Mouse (Mus musculus): ENCODE measurements around the gene Zbtb32. TPM values are rescaled to one million over a fixed set of nuclear protein-coding genes. Genes with fewer than 3 reads are reported as not detected.

Gene Zbtb32
- polyA plus RNA-seq (2015; fragmentation: Nextera tagmentation; extraction: Ambion mirVana): 0.21 and 0.34 TPM in 2 replicates

GRCm38 (mm10) chr7:30598786-30599185, at the start of gene Zbtb32:
Zbtb32 (minus strand) TSS chr7:30598909.
- Histone ChIP-seq H3K4me3 (ENCODE audit: low read depth, low read length) (no peak within 1 kb of the TSS), H3K4me2 (ENCODE audit: low read depth, low read length) (peak within 1 kb of the TSS; percentile 39; the same call in 1 of the 2 replicates), H3K27me3 (ENCODE audit: control insufficient read depth, insufficient read depth, low read depth, low read length) (no peaks in the 10 kb centered on the region), H3K9ac (ENCODE audit: low read depth, low read length) (0 out of 2 replicates have a peak within 1 kb of the TSS, but pooled peaks have one; percentile 40), H3K9me3 (replicated peaks; ENCODE audit: control insufficient read depth, low read length) (no peaks in the 10 kb centered on the region), H3K4me1 (ENCODE audit: control insufficient read depth, low read depth, low read length) (peaks cover 12% of the 10 kb centered on the region), H3K27ac (ENCODE audit: low read length) (no peak within 1 kb of the TSS), H3K36me3 (ENCODE audit: control insufficient read depth, insufficient read depth) (no peaks in the 10 kb centered on the region)
- 88% methylated on average over 12 of the region's 12 CpGs for WGBS (ENCODE audit: insufficient replicate concordance)
- no peak for ATAC-seq (ENCODE audit: low read depth)

GRCm38 (mm10) chr7:30639083-30639482, 40.4 kb upstream of the Zbtb32 start:
- Histone ChIP-seq H3K4me2 (ENCODE audit: low read depth, low read length) (no peak overlapping the region), H3K36me3 (ENCODE audit: control insufficient read depth, insufficient read depth) (peaks cover 15% of the 10 kb centered on the region), H3K27me3 (ENCODE audit: control insufficient read depth, insufficient read depth, low read depth, low read length) (peaks cover 26% of the 10 kb centered on the region), H3K9ac (ENCODE audit: low read depth, low read length) (peak overlapping the region; percentile 7; the same call in 1 of the 2 replicates), H3K9me3 (replicated peaks; ENCODE audit: control insufficient read depth, low read length) (no peaks in the 10 kb centered on the region), H3K27ac (ENCODE audit: low read length) (no peak overlapping the region), H3K4me3 (ENCODE audit: low read depth, low read length) (no peak overlapping the region), H3K4me1 (ENCODE audit: control insufficient read depth, low read depth, low read length) (no peaks in the 10 kb centered on the region; the same call in 1 of the 2 replicates)
- no peak for ATAC-seq (ENCODE audit: low read depth)
- WGBS (ENCODE audit: insufficient replicate concordance): 30% methylated on average over 4 of the region's 4 CpGs

- Histone ChIP-seq H3K27me3 (ENCODE audit: control insufficient read depth, insufficient read depth, low read depth, low read length) (peaks cover 47% of the 10 kb centered on the region), H3K9ac (ENCODE audit: low read depth, low read length) (no peak overlapping the region), H3K27ac (ENCODE audit: low read length) (no peak overlapping the region), H3K4me2 (ENCODE audit: low read depth, low read length) (no peak overlapping the region), H3K36me3 (ENCODE audit: control insufficient read depth, insufficient read depth) (peaks cover 3% of the 10 kb centered on the region; the same call in 1 of the 2 replicates), H3K9me3 (replicated peaks; ENCODE audit: control insufficient read depth, low read length) (no peaks in the 10 kb centered on the region), H3K4me3 (ENCODE audit: low read depth, low read length) (no peak overlapping the region), H3K4me1 (ENCODE audit: control insufficient read depth, low read depth, low read length) (no peaks in the 10 kb centered on the region; the same call in 1 of the 2 replicates)
- no peak for ATAC-seq (ENCODE audit: low read depth)
- WGBS (ENCODE audit: insufficient replicate concordance): 14% methylated on average over 11 of the region's 11 CpGs
Measured at GRCm38 (mm10) chr7:30636395-30636794, 37.7 kb upstream of the Zbtb32 start.

- no peaks in the 10 kb centered on the region; the same call in 1 of the 2 replicates for H3K4me1 ChIP-seq (ENCODE audit: control insufficient read depth, low read depth, low read length)
- H3K4me2 ChIP-seq (ENCODE audit: low read depth, low read length): peak within 1 kb of the TSS; percentile 17; the same call in 1 of the 2 replicates
- H3K9me3 ChIP-seq (replicated peaks; ENCODE audit: control insufficient read depth, low read length): no peaks in the 10 kb centered on the region
- no peak for ATAC-seq (ENCODE audit: low read depth)
- peaks cover 49% of the 10 kb centered on the region for H3K27me3 ChIP-seq (ENCODE audit: control insufficient read depth, insufficient read depth, low read depth, low read length)
- H3K9ac ChIP-seq (ENCODE audit: low read depth, low read length): no peak within 1 kb of the TSS
- H3K27ac ChIP-seq (ENCODE audit: low read length): no peak within 1 kb of the TSS
- no peaks in the 10 kb centered on the region for H3K36me3 ChIP-seq (ENCODE audit: control insufficient read depth, insufficient read depth)
- WGBS (ENCODE audit: insufficient replicate concordance): 8% methylated on average over 5 of the region's 5 CpGs
- no peak within 1 kb of the TSS for H3K4me3 ChIP-seq (ENCODE audit: low read depth, low read length)
Measured at GRCm38 (mm10) chr7:30635752-30636151, 37.0 kb upstream of the Zbtb32 start, which contains the start of gene Etv2. Etv2 (minus strand) TSS chr7:30635852.

- H3K9ac ChIP-seq (ENCODE audit: low read depth, low read length): no peak overlapping the region
- ATAC-seq (ENCODE audit: low read depth): peak; percentile 50; the same call in 1 of the 2 replicates
- H3K4me3 ChIP-seq (ENCODE audit: low read depth, low read length): no peak overlapping the region
- H3K4me1 ChIP-seq (ENCODE audit: control insufficient read depth, low read depth, low read length): no peaks in the 10 kb centered on the region; the same call in 1 of the 2 replicates
- H3K4me2 ChIP-seq (ENCODE audit: low read depth, low read length): peak overlapping the region; percentile 17; the same call in 1 of the 2 replicates
- WGBS (ENCODE audit: insufficient replicate concordance): under 1% methylated on average over 20 of the region's 20 CpGs
- H3K36me3 ChIP-seq (ENCODE audit: control insufficient read depth, insufficient read depth): no peaks in the 10 kb centered on the region
- no peak overlapping the region for H3K27ac ChIP-seq (ENCODE audit: low read length)
- H3K9me3 ChIP-seq (replicated peaks; ENCODE audit: control insufficient read depth, low read length): no peaks in the 10 kb centered on the region
- H3K27me3 ChIP-seq (ENCODE audit: control insufficient read depth, insufficient read depth, low read depth, low read length): peaks cover 55% of the 10 kb centered on the region
Measured at GRCm38 (mm10) chr7:30634621-30635020, 35.9 kb upstream of the Zbtb32 start.

GRCm38 (mm10) chr7:30633762-30634412, 35.2 kb upstream of the Zbtb32 start:
- Histone ChIP-seq H3K27ac (ENCODE audit: low read length) (no peak overlapping the region), H3K9me3 (replicated peaks; ENCODE audit: control insufficient read depth, low read length) (no peaks in the 10 kb centered on the region), H3K9ac (ENCODE audit: low read depth, low read length) (no peak overlapping the region), H3K4me3 (ENCODE audit: low read depth, low read length) (no peak overlapping the region), H3K4me2 (ENCODE audit: low read depth, low read length) (no peak overlapping the region), H3K36me3 (ENCODE audit: control insufficient read depth, insufficient read depth) (no peaks in the 10 kb centered on the region), H3K27me3 (ENCODE audit: control insufficient read depth, insufficient read depth, low read depth, low read length) (peaks cover 55% of the 10 kb centered on the region), H3K4me1 (ENCODE audit: control insufficient read depth, low read depth, low read length) (no peaks in the 10 kb centered on the region; the same call in 1 of the 2 replicates)
- ATAC-seq (ENCODE audit: low read depth): no peak
- WGBS (ENCODE audit: insufficient replicate concordance): 8% methylated on average over 27 of the region's 27 CpGs

GRCm38 (mm10) chr7:30629013-30629412, 30.3 kb upstream of the Zbtb32 start:
- Histone ChIP-seq H3K4me2 (ENCODE audit: low read depth, low read length) (no peak overlapping the region), H3K9me3 (replicated peaks; ENCODE audit: control insufficient read depth, low read length) (no peaks in the 10 kb centered on the region), H3K4me1 (ENCODE audit: control insufficient read depth, low read depth, low read length) (peaks cover 11% of the 10 kb centered on the region), H3K9ac (ENCODE audit: low read depth, low read length) (no peak overlapping the region), H3K27ac (ENCODE audit: low read length) (no peak overlapping the region), H3K36me3 (ENCODE audit: control insufficient read depth, insufficient read depth) (peaks cover 4% of the 10 kb centered on the region; the same call in 1 of the 2 replicates), H3K27me3 (ENCODE audit: control insufficient read depth, insufficient read depth, low read depth, low read length) (peaks cover 29% of the 10 kb centered on the region), H3K4me3 (ENCODE audit: low read depth, low read length) (no peak overlapping the region)
- ATAC-seq (ENCODE audit: low read depth): no peak

- Histone ChIP-seq H3K4me3 (ENCODE audit: low read depth, low read length) (no peak overlapping the region), H3K4me1 (ENCODE audit: control insufficient read depth, low read depth, low read length) (peaks cover 11% of the 10 kb centered on the region), H3K27ac (ENCODE audit: low read length) (no peak overlapping the region), H3K27me3 (ENCODE audit: control insufficient read depth, insufficient read depth, low read depth, low read length) (peaks cover 9% of the 10 kb centered on the region), H3K9ac (ENCODE audit: low read depth, low read length) (no peak overlapping the region), H3K36me3 (ENCODE audit: control insufficient read depth, insufficient read depth) (peaks cover 18% of the 10 kb centered on the region), H3K9me3 (replicated peaks; ENCODE audit: control insufficient read depth, low read length) (no peaks in the 10 kb centered on the region), H3K4me2 (ENCODE audit: low read depth, low read length) (no peak overlapping the region)
- no peak for ATAC-seq (ENCODE audit: low read depth)
- WGBS (ENCODE audit: insufficient replicate concordance): 75% methylated on average over 5 of the region's 5 CpGs
Measured at GRCm38 (mm10) chr7:30626647-30627046, 27.9 kb upstream of the Zbtb32 start.
